Mouse (Mus musculus): ENCODE results near the gene Vwa2.

Gene Vwa2

DNA sequence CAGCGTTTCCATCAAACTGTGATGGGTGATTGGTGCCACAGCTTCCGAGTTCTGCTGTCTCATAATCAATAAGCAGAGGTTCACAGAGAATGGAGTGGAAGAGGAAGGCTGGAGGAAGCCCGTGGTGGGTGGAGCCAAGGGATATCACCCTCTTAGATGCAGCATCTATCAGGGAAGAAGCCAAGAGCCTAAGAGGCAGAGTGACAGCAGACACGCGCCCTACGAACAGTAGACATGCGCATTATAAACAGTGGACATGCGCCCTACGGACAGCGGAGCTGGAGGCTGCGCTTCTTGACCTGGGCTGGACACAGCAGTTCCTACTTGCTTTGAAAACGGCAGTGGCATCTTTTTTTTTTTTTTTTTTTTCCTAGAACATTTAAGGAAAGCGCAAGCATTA, 80.8 kb downstream of the Vwa2 start:
- DNase-seq, result no peak

- no peak for DNase-seq
Measured at GRCm38 (mm10) chr19:56955568-56956513, 81.8 kb downstream of the Vwa2 start.

DNA sequence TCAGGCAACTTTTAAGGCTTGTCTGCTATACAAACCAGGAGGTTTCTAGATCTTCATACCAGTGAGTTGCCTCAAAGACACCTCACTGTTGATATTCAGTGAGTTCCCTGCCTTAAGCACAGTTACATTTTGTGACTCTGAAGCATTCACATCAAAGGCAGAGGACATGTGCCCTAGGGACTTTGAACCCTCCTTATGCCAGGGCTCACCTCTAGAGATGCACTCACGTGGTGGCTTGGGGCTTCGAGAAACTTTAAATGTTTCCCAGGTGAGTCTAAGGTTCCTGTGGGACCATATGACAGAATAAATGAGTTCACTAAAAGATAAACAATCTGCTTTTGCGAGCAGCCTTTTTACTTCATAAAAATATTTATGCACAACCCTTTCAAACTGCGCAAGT, 84.0 kb downstream of the Vwa2 start:
- DNase-seq, result peak; percentile 53

DNA sequence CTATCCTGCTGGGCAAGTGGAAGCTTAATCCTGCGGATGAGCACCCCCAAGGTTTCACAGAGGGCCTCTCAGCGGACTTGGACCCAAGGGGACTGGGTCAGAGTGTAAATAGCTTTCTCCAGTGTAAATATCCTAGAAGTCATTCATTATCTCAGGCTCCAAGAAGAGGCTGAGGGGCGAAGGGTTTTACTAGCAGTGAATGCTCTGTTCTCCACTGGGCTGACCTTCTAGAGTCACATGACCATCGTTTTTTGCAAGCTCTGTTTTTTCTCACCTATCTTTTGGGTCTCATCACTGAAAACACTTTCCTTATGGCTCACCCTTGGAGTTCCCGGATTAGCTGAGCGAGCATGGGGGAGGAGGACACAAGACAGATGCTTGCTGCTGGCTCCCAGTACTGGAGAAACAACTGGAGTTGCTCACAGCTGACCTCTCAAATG, 84.6 kb downstream of the Vwa2 start:
- DNase-seq, result peak; percentile 86

DNA sequence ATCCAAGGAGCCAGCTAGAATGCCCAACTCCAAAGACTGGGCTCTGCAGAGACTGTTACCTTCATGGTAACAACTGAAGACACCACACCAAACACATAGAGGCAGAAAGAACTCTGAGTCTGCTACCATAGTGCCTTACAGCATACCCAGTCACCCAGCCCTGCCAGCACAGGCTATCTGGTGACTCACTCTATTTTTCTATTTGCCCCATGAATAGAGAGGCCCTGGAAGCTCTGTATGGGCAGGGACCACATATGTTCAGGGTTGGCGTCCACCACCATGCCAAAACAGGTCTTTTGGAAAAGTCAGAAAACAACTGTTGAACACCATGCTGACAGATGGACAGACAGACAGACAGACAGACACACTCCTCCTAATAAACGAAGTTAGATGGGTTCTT, 85.0 kb downstream of the Vwa2 start:
- DNase-seq, result no peak

- DNase-seq, result no peak
Measured at GRCm38 (mm10) chr19:56959601-56960000, 85.6 kb downstream of the Vwa2 start.

Measured in kidney, adult 11 months (tissue).